Mouse (Mus musculus): ENCODE measurements around the gene Cyp4f14. TPM values are rescaled to one million over a fixed set of nuclear protein-coding genes. Genes with fewer than 3 reads are reported as not detected.

The Cyp4f14 gene
- total RNA-seq (2015; ENCODE audit: low replicate concordance) (not detected in 2 replicates), total RNA-seq (2017; ENCODE audit: low replicate concordance) (not detected in 2 replicates)

GRCm38 (mm10) chr17:32917131-32917530 lies at the start of gene Cyp4f14:
Cyp4f14 (minus strand) TSS chr17:32917342.
- ATAC-seq (replicated peaks; ENCODE audit: low FRiP score, poor library complexity, severe bottlenecking): no peak

DNA sequence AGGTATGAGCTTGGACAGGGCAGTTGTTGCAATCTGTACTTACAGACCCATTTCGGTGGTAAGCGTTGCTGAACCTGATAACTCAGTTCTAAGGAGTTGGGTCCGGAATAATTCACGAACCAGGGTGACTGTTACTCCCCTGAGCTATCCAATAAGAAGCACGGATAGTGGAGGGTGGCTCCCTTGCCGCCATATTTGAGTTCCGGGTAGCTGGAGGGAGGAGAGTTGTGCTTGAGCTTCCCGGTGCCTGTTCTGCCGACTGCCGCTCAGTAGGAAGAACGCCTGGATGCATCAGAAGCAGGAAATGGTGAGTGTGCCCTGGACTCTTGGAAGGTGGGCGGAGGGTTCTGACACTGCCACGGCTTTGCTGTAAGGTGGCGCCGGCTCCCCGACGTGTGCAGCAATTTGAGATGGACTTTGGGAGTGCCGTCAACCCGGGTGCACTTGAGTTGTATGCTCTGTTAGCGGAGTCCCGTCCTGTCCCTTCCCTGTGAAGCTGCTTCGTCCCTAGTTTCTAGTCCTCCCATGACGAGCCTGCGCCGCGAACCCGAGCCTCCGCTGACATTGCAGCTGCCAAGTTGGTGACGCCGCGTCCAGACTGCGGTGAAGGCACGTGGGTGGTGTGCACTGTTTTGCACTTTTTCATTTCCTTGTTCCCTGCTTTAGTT lies 48.6 kb upstream of the Cyp4f14 start, which contains the start of gene Zfp472:
Gene Zfp472 (plus strand): TSS at position 192 of the 668 bp plus-strand sequence.
- peak; percentile 97 for ATAC-seq (replicated peaks; ENCODE audit: low FRiP score, poor library complexity, severe bottlenecking)

DNA sequence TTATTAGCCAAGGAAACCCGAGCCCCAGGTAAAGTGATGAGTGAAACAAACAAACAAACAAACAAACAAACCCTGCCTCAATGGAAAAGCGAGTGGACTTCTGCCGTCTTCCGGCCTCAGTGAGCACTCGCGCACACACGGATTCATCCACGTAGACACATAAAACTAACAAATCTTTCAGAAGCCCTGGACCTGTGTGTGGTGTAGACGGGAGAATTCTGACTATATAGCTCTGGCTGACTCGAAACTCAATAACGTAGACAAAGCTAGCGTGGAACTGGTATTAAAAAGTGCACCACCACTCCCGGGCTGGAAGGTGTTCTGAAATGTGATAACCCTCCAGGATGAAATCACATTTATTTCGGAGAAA lies 48.1 kb upstream of the Cyp4f14 start:
- peak; percentile 44 for ATAC-seq (replicated peaks; ENCODE audit: low FRiP score, poor library complexity, severe bottlenecking)

GRCm38 (mm10) chr17:32951441-32951840 lies 34.3 kb upstream of the Cyp4f14 start:
- ATAC-seq (replicated peaks; ENCODE audit: low FRiP score, poor library complexity, severe bottlenecking): 0 out of 2 replicates have a peak, but pooled peaks have one; percentile 36

DNA sequence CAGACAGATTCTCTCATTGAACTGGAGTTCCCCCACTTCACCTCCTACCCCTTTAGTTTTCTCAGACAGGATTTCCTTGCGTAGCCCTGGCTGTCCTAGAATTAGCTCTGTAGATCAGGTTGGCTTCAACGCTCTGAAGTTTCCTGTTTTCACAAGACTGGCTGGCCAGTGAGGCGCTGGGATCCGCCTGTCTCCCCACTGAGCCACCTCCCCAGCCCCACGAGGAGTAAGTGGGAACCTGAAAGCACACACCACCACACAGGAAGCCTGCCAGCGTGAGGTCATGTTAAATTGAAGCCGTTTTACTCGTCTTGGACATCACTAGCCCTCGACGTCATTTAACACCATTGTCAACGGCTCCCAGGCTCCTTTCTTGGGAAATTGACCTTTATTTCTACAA lies 33.9 kb upstream of the Cyp4f14 start:
- no peak for ATAC-seq (replicated peaks; ENCODE audit: low FRiP score, poor library complexity, severe bottlenecking)

DNA sequence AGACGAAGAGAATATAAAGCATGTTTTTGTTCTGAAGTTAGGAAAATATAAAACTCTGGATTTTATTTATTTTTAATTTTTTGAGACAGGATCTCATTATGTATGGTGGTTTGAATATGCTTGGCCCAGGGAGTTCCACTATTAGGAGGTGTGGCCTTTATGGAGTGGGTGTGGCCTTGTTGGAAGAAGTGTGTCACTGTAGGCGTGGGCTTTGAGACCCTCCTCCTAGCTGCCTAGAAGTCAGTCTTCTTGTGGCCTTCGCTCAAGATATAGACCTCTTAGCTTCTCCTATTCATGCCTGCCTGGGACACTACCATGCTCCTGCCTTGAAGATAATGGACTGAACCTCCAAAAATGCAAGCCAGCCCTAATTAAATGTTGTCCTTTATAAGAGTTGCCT lies 33.0 kb upstream of the Cyp4f14 start:
- ATAC-seq (replicated peaks; ENCODE audit: low FRiP score, poor library complexity, severe bottlenecking): no peak

GRCm38 (mm10) chr17:32947215-32947914 lies 30.2 kb upstream of the Cyp4f14 start, which contains the start of gene Cyp4f13:
Cyp4f13 (minus strand) TSS chr17:32947402.
- ATAC-seq (replicated peaks; ENCODE audit: low FRiP score, poor library complexity, severe bottlenecking): peak; percentile 92

DNA sequence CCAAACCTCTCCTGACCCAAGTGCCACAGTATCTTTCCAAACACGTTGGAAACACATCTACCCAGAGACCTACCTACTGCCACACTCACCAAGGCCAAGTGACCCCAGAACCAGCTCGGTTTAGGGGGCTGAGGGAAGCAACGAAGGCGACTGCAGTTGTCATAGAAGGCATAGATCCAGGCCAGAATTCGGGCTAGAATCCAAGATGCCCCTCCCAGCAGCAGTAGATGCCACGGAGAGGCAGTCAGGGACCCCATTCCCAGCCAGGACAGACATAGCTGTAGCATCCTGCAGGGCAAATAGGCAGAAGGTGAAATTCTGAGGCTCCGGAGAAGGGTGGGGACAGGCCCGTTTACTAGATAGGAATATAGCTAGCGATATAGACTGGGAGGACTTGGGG lies 29.6 kb upstream of the Cyp4f14 start:
- ATAC-seq (replicated peaks; ENCODE audit: low FRiP score, poor library complexity, severe bottlenecking): no peak; the same call in 1 of the 2 replicates

DNA sequence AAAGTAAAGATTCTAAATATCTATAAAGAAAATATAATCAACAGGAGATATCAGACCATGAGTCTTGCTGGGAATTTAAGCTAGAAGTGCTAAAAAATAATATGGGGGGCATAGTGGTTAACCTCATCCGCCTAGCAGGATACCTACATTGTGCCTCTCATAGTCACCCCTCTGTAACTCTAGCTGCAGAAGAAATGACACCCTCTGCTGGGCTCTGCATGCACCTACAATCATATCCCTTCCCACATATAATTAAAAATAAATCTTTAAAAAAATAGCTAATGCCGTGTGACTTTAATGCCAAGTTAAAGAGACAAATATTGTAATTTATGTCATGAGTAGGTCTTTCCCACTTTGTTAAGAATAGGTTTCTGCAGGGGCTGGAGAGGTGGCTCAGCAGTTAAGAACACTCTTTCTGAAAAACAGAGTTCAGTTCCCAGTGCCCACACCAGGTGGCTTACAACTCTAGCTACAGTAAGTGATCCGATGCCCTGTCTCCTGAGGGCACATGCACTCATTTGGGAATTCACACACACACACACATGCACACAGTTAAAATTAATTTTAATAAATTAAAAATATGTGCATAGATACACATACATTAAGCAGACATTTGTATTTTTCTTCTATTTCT lies 27.4 kb upstream of the Cyp4f14 start:
- ATAC-seq (replicated peaks; ENCODE audit: low FRiP score, poor library complexity, severe bottlenecking): no peak

DNA sequence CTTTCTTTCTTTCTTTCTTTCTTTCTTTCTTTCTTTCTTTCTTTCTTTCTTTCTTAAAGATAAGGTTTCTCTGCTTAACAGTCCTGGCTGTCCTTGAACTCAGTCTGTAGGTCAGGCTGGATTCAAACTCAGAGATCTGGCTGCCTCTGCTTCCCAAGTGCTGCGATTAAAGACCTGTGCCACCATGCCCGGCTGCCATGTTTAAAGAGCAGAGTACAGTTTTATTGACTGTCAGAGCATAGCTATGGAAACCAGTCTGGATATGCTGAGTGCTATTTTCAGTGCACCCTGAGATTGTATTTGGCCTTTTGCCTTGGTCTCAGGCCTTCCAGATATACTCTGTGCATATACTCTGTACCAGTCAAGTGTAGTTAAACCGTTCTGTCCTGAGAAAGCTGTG lies 26.5 kb upstream of the Cyp4f14 start:
- no peak for ATAC-seq (replicated peaks; ENCODE audit: low FRiP score, poor library complexity, severe bottlenecking)

DNA sequence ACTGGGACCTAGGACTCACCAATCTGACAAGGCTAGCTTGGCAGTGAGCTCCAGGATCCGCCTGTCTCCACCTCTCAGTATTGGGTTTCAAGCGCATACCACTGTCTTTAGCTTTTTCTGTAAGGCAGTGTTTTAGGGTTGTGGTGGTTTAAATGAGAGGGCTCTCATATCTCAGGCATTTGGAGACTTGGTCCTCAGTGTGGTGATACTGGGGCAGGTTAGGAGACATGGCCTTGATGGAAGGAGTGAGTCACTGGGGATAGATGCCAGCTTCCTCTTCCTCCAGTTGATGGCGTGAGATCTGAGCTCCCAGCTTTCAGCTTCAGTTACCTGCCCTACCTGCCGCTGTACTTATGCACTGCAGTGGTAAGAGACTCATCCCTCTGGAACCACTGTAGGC lies 22.7 kb upstream of the Cyp4f14 start:
- no peak for ATAC-seq (replicated peaks; ENCODE audit: low FRiP score, poor library complexity, severe bottlenecking)

- ATAC-seq (replicated peaks; ENCODE audit: low FRiP score, poor library complexity, severe bottlenecking): no peak
These were observed 10.7 kb upstream of the Cyp4f14 start for GRCm38 (mm10) chr17:32927803-32928202.

- 0 out of 2 replicates have a peak, but pooled peaks have one; percentile 14 for ATAC-seq (replicated peaks; ENCODE audit: low FRiP score, poor library complexity, severe bottlenecking)
These were observed 7.6 kb upstream of the Cyp4f14 start for GRCm38 (mm10) chr17:32924658-32925312.

DNA sequence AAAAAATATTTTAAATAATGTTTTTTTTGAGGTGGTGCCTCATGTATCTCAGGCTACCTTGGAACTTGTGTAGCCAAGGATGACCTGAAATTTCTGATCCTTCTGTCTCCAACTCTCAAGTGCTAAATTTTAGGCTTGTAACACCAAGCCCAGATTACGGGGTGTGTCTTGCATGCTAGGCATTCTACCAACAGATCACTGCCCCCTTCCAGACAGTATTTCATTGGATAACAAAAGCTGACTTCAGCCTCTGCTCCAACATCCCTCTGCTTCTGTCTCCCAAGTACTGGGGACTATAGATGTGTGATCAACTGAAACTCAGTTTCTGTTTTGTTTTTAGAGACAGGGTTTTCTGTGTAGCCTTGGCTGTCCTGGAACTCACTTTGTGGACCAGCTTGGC lies 6.5 kb upstream of the Cyp4f14 start:
- ATAC-seq (replicated peaks; ENCODE audit: low FRiP score, poor library complexity, severe bottlenecking): no peak

- ATAC-seq (replicated peaks; ENCODE audit: low FRiP score, poor library complexity, severe bottlenecking): no peak
These were observed 2.0 kb upstream of the Cyp4f14 start for GRCm38 (mm10) chr17:32919123-32919522.

GRCm38 (mm10) chr17:32916075-32916474 lies 1.1 kb downstream of the Cyp4f14 start:
- ATAC-seq (replicated peaks; ENCODE audit: low FRiP score, poor library complexity, severe bottlenecking): no peak

GRCm38 (mm10) chr17:32906172-32906571 lies 11.0 kb downstream of the Cyp4f14 start:
- no peak for ATAC-seq (replicated peaks; ENCODE audit: low FRiP score, poor library complexity, severe bottlenecking)

DNA sequence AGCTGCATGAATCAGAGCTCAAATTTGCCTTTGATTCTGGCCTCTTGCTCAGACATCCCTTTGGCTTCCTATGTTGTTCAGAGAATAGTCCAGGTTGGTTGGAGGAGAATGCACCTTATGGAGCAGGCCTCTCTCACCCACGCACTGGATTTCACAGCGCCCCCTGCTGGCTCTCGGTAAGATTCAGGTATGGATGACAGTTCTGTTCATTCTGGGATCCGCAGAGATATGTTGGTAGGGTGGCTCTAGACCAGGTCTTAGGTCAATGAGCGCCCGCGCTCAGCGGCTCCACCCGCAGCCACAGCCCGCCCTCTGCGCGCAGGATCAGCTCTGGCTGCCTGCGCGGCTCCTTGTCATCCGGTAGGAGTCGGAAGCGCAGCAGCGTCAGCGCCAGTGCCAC lies 11.9 kb downstream of the Cyp4f14 start:
- no peak for ATAC-seq (replicated peaks; ENCODE audit: low FRiP score, poor library complexity, severe bottlenecking)

- no peak for ATAC-seq (replicated peaks; ENCODE audit: low FRiP score, poor library complexity, severe bottlenecking)
These were observed 12.7 kb downstream of the Cyp4f14 start for GRCm38 (mm10) chr17:32904414-32904813.
